Mouse (Mus musculus) embryonic facial prominence, embryonic 10.5 days (tissue): ENCODE measurements at regions not wholly inside any gene's neighbourhood (a gene's known extent, or its start where the extent isn't known, plus 50 kb on each side); places are given as distances from the start of the nearest gene placed in this dataset.

ENCODE experiments used
- DNase-seq: peaks from one replicate; pipeline ENCODE4 v3.0.0-alpha.2; 2017; ENCODE audit warnings: low spot score
- H3K27ac ChIP-seq: fragments of 300-500 bp; sonication (generic); replicated peaks from 2 replicates; pipeline ENCODE4 v1.5.1; 2016; ENCODE audit warnings: mild to moderate bottlenecking
- H3K27me3 ChIP-seq: fragments of 300-500 bp; sonication (generic); replicated peaks from 2 replicates; pipeline ENCODE4 v1.6.1; 2016; ENCODE audit warnings: low read depth, mild to moderate bottlenecking; ENCODE audit not compliant: poor library complexity, severe bottlenecking
- H3K36me3 ChIP-seq: fragments of 300-500 bp; sonication (generic); replicated peaks from 2 replicates; pipeline ENCODE4 v1.6.1; 2016; ENCODE audit warnings: mild to moderate bottlenecking, moderate library complexity
- H3K4me1 ChIP-seq: fragments of 300-500 bp; sonication (generic); 2 replicates; pipeline ENCODE4 v1.6.1; 2016
- H3K4me3 ChIP-seq: fragments of 300-500 bp; sonication (generic); 2 replicates; pipeline ENCODE4 v1.5.1; 2016; ENCODE audit warnings: mild to moderate bottlenecking, moderate library complexity
- H3K9me3 ChIP-seq: fragments of 300-500 bp; sonication (generic); 2 replicates; pipeline ENCODE4 v1.6.1; 2016; ENCODE audit warnings: mild to moderate bottlenecking
- WGBS: fragments of 180-500 bp; shearing (Covaris S2); methylation state at CpG from one replicate; pipeline ENCODE4 v1.1.7; 2016; 5-methylcytosine and 5-hydroxymethylcytosine counted together

GRCm38 (mm10) chr15:68811041-68811440 is 2310.3 kb upstream of the Lrrc6 start:
- Histone ChIP-seq H3K9me3 (no peaks in the 10 kb centered on the region), H3K27ac (no peak overlapping the region), H3K4me1 (no peaks in the 10 kb centered on the region), H3K36me3 (no peaks in the 10 kb centered on the region), H3K4me3 (no peak overlapping the region), H3K27me3 (no peaks in the 10 kb centered on the region)
- WGBS = 93% methylated on average over 4 of the region's 4 CpGs
- no peak for DNase-seq

DNA sequence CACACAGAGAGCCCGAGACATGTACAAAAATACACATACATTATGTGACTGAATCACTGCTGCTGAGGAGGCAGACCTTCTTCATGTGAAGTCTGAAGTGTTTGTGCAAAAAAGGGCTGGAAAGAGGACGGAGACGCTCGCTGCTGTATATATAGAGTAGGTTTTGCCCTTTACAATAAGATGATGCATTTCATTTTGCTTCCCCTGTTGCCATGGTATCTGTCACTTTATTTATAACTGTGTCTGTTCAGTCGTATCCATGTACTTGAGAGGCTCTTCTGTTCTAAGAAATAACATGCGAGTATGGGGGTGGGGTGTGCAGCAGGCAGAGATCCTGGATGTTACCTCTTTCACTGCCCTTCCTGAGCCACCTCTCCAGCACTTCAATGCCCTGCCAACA is 2309.9 kb upstream of the Lrrc6 start:
- no peak overlapping the region for H3K4me3 ChIP-seq
- H3K4me1 ChIP-seq = no peaks in the 10 kb centered on the region
- H3K9me3 ChIP-seq = no peaks in the 10 kb centered on the region
- 86% methylated on average over 6 of the region's 6 CpGs for WGBS
- no peaks in the 10 kb centered on the region for H3K36me3 ChIP-seq
- no peaks in the 10 kb centered on the region for H3K27me3 ChIP-seq
- no peak overlapping the region for H3K27ac ChIP-seq
- DNase-seq = no peak

- no peaks in the 10 kb centered on the region for H3K9me3 ChIP-seq
- H3K36me3 ChIP-seq = no peaks in the 10 kb centered on the region
- no peak overlapping the region for H3K4me3 ChIP-seq
- DNase-seq = no peak
- WGBS = 91% methylated on average over 1 of the region's 1 CpGs
- no peak overlapping the region for H3K27ac ChIP-seq
- H3K27me3 ChIP-seq = no peaks in the 10 kb centered on the region
- no peaks in the 10 kb centered on the region for H3K4me1 ChIP-seq
Measured at GRCm38 (mm10) chr15:68808175-68808574, 2307.5 kb upstream of the Lrrc6 start.

DNA sequence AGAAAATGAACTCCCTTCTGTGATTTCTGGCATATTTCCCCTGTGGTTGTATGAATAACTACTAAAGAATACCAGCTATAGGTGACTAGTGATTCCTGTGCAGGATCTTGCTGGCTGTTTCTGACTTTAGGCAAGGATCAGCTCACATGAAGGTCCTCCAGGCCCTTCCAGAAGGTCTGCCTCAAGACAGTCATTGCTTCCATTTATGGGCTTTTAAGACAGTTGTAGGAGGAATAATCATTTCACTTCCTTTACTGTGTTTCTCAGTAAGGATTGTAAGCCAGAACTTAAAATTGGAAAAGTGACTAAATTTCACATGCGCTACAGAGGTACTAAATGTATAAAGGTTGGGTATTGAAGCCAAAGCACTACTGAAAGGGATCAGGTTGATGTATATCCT is 2303.5 kb upstream of the Lrrc6 start:
- no peak overlapping the region for H3K27ac ChIP-seq
- DNase-seq = no peak
- H3K9me3 ChIP-seq = no peaks in the 10 kb centered on the region
- no peaks in the 10 kb centered on the region for H3K36me3 ChIP-seq
- no peak overlapping the region for H3K4me3 ChIP-seq
- no peaks in the 10 kb centered on the region for H3K27me3 ChIP-seq
- H3K4me1 ChIP-seq = no peaks in the 10 kb centered on the region
- WGBS = 96% methylated on average over 1 of the region's 1 CpGs

- no peaks in the 10 kb centered on the region for H3K36me3 ChIP-seq
- H3K27me3 ChIP-seq = no peaks in the 10 kb centered on the region
- no peaks in the 10 kb centered on the region for H3K9me3 ChIP-seq
- H3K4me3 ChIP-seq = no peak overlapping the region
- DNase-seq = no peak
- WGBS = 81% methylated on average over 4 of the region's 4 CpGs
- H3K27ac ChIP-seq = no peak overlapping the region
- H3K4me1 ChIP-seq = no peaks in the 10 kb centered on the region
Measured at GRCm38 (mm10) chr15:68801763-68802162, 2301.1 kb upstream of the Lrrc6 start.

DNA sequence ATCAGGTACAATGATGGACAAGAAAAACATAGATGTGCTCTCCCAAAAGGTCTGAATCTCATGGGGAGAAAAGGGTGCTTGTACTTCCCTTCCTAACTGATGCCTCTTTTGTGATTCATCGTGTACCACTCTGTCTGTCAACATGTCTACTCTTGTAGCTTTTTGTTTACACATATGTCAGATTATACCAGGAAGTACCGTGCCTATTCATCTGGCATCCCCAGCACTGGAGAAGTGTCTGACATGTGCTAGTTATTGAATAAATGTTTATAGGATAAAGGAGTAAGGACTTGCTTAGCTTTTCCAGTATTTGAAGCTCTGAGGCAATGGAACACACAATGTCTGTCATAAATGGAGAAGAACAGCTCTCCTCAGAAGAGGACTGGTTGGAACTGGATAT is 2296.7 kb upstream of the Lrrc6 start:
- H3K9me3 ChIP-seq = no peaks in the 10 kb centered on the region
- H3K4me3 ChIP-seq = no peak overlapping the region
- H3K27ac ChIP-seq = no peak overlapping the region
- H3K4me1 ChIP-seq = no peaks in the 10 kb centered on the region
- no peaks in the 10 kb centered on the region for H3K36me3 ChIP-seq
- DNase-seq = no peak
- H3K27me3 ChIP-seq = no peaks in the 10 kb centered on the region
- 83% methylated on average over 2 of the region's 2 CpGs for WGBS

DNA sequence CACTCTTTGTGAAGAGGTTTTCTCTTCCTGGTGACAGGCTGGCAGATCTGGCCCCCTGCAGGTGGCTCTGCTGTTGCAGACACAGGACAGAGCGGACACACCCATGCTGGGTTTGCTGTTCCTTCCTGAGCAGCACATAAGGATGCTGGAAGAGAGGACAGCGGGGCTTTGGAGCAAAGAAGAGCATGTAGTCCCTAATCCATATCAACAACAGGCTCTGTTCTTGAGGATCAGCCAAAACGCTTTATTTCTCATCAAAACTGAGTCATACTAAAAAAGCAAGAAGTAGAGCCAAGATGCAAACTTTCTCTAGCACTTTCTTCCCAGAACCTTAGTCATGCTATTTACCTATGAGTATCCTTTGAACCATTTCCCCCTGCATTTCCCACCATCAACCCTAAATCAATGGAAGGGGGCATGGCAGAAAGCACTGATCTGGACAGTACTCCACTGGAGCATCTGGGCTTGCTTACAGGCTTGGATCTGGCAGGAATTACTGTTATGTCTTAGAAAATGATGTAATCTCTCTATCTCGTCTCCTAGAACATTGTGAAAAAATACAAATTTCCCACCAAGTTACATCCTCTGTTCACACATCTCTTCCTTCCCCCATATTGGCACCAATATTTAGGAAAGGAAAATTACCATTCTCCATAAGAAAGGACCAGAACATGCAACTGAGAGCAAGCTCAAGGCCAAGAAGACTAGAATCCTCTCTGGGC is 2294.7 kb upstream of the Lrrc6 start:
- no peak overlapping the region for H3K4me3 ChIP-seq
- WGBS = 69% methylated on average over 4 of the region's 4 CpGs
- H3K27me3 ChIP-seq = no peaks in the 10 kb centered on the region
- H3K9me3 ChIP-seq = no peaks in the 10 kb centered on the region
- no peak for DNase-seq
- H3K36me3 ChIP-seq = no peaks in the 10 kb centered on the region
- no peaks in the 10 kb centered on the region for H3K4me1 ChIP-seq
- no peak overlapping the region for H3K27ac ChIP-seq

- WGBS = 80% methylated on average over 1 of the region's 1 CpGs
- DNase-seq = no peak
- H3K27ac ChIP-seq = no peak overlapping the region
- H3K9me3 ChIP-seq = no peaks in the 10 kb centered on the region
- H3K27me3 ChIP-seq = no peaks in the 10 kb centered on the region
- H3K4me3 ChIP-seq = no peak overlapping the region
- no peaks in the 10 kb centered on the region for H3K4me1 ChIP-seq
- H3K36me3 ChIP-seq = no peaks in the 10 kb centered on the region
Measured at GRCm38 (mm10) chr15:68759948-68760347, 2259.2 kb upstream of the Lrrc6 start.

GRCm38 (mm10) chr15:68755255-68755654 is 2254.5 kb upstream of the Lrrc6 start:
- H3K36me3 ChIP-seq = no peaks in the 10 kb centered on the region
- WGBS = 82% methylated on average over 1 of the region's 1 CpGs
- no peaks in the 10 kb centered on the region for H3K9me3 ChIP-seq
- no peak overlapping the region for H3K27ac ChIP-seq
- H3K4me3 ChIP-seq = no peak overlapping the region
- no peak for DNase-seq
- no peaks in the 10 kb centered on the region for H3K27me3 ChIP-seq
- no peaks in the 10 kb centered on the region for H3K4me1 ChIP-seq

DNA sequence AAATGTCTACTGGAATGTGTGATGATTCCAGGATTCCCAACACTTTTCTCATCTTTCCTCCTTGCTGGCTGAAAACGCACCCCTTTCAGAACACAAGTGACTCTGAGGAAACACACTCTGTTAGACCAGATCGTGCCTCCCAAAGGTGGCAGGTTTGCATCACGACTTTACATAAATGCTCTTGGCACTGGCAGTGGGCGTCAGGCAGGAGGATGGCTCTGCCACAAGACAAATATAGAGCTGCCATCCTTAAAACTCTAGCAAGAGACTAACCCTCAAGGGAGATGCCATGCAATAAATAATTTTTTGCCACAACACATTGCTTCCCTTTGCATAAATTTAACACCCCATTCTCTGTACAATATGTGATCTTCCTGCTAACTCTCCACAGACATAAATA is 2254.1 kb upstream of the Lrrc6 start:
- no peak overlapping the region for H3K4me3 ChIP-seq
- no peak overlapping the region for H3K27ac ChIP-seq
- no peaks in the 10 kb centered on the region for H3K9me3 ChIP-seq
- WGBS = 81% methylated on average over 4 of the region's 4 CpGs
- H3K4me1 ChIP-seq = no peaks in the 10 kb centered on the region
- no peaks in the 10 kb centered on the region for H3K36me3 ChIP-seq
- DNase-seq = no peak
- H3K27me3 ChIP-seq = no peaks in the 10 kb centered on the region

DNA sequence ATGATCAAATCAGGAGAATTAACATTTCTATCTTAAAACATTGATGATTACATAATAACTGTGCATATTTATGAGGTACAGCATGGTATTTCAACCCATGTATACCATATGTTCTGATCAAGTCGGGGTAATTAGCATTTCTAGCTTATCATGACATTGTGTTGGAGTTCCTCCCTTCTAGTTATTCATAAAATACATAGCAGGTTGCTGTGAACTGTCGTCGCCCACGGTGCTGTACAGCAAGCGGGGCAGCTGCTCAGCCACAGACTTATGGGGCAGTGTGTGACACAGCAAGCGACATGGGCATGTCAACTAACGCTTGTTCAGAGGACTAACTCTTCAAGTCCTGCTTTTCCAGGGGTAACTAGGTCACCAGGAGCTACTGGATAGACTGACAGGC is 2238.6 kb upstream of the Lrrc6 start:
- Histone ChIP-seq H3K27ac (no peak overlapping the region), H3K9me3 (no peaks in the 10 kb centered on the region), H3K36me3 (no peaks in the 10 kb centered on the region), H3K27me3 (no peaks in the 10 kb centered on the region), H3K4me1 (no peaks in the 10 kb centered on the region), H3K4me3 (no peak overlapping the region)
- WGBS = 87% methylated on average over 7 of the region's 7 CpGs
- DNase-seq = no peak

DNA sequence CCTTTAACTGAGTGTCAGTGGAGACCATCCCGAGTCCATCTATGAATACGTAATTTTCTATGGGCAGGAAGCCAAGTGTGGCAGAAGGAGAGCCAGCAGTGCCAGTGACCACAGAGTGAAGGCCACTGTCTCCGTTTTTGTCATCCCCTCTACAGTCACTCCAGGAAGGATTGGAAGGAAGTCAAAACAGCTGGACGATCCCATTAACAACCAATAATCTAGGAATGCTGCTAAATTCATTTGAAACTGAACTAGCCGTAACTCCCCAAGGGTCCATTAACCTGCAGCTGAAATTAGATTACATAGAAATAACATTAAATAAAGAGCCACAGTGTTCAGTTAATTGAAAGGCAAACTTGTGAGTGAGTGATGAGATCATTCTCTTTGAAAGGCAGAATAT is 2220.5 kb upstream of the Lrrc6 start:
- H3K27ac ChIP-seq = no peak overlapping the region
- no peaks in the 10 kb centered on the region for H3K9me3 ChIP-seq
- 73% methylated on average over 5 of the region's 5 CpGs for WGBS
- DNase-seq = no peak
- H3K4me3 ChIP-seq = no peak overlapping the region
- H3K36me3 ChIP-seq = no peaks in the 10 kb centered on the region
- H3K4me1 ChIP-seq = no peaks in the 10 kb centered on the region
- no peaks in the 10 kb centered on the region for H3K27me3 ChIP-seq

GRCm38 (mm10) chr15:68719486-68719885 is 2218.8 kb upstream of the Lrrc6 start:
- WGBS = 81% methylated on average over 12 of the region's 12 CpGs
- DNase-seq = no peak

GRCm38 (mm10) chr15:68714337-68714736 is 2213.6 kb upstream of the Lrrc6 start:
- Histone ChIP-seq H3K4me3 (no peak overlapping the region), H3K9me3 (no peaks in the 10 kb centered on the region), H3K27me3 (no peaks in the 10 kb centered on the region), H3K4me1 (no peaks in the 10 kb centered on the region), H3K27ac (no peak overlapping the region), H3K36me3 (no peaks in the 10 kb centered on the region)
- DNase-seq = no peak
- 83% methylated on average over 4 of the region's 4 CpGs for WGBS

More at GRCm38 (mm10) chr15:68719486-68719885, 2218.8 kb upstream of the Lrrc6 start:
- Histone ChIP-seq H3K27ac (no peak overlapping the region), H3K9me3 (no peaks in the 10 kb centered on the region), H3K36me3 (no peaks in the 10 kb centered on the region), H3K4me1 (no peaks in the 10 kb centered on the region), H3K4me3 (no peak overlapping the region), H3K27me3 (no peaks in the 10 kb centered on the region)
